Comparison of ENCODE assay signal across 24 mouse cellular contexts in the genomic region with DNA sequence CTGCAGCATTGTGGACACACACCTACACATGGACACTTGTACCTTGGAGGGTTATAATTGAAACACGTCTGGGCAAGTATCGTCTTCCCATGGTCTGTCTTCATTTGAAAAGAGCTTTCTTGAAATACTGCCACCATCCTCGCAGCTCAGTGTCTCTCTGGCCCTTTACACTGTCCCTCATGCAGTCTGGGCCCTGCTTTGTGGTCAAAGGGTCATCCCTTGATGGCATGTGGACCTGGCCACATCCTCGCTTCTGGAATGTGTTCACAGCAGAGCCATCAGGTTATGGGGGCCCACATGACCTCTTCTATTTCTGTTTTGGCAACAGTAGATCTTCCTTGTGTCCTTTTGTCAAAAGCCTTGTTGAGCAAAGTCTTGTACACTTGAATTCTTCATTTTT.
"Had no signal": no experiment of that assay in that cellular context is flagged by ENCODE, and none has a peak within 500 bp of the region (broad histone marks: within the 10 kb centered on the region; RNA-seq: fewer than 3 reads in every experiment).

No protein-coding gene starts in this region.

- ATAC-seq: hindbrain, postnatal 0 days; intestine, embryonic 15.5 days; liver, embryonic 12.5 days had no signal

- H3K27ac ChIP-seq: heart, adult 2 months; hindbrain, embryonic 13.5 days; hindbrain, embryonic 15.5 days; hindbrain, postnatal 0 days; intestine, embryonic 15.5 days; kidney, embryonic 15.5 days; kidney, postnatal 0 days; limb, embryonic 13.5 days; limb, embryonic 15.5 days; liver, embryonic 12.5 days; liver, embryonic 14.5 days had no signal

- DNase-seq: gastrocnemius, postnatal 14 days; gastrocnemius, postnatal 36 days; heart, adult 2 months; heart, postnatal 14 days; heart, postnatal 36 days; kidney, adult 11 months; kidney, adult 2 months; kidney, adult 9 months; kidney, postnatal 14 days; kidney, postnatal 36 days; layer of hippocampus, adult 9-11 months; layer of hippocampus, postnatal 36 days; left cerebral cortex, postnatal 4 days had no signal

- H3K4me2 ChIP-seq: heart, embryonic 12.5 days; hindbrain, embryonic 13.5 days; hindbrain, embryonic 15.5 days; intestine, embryonic 15.5 days; kidney, embryonic 15.5 days; limb, embryonic 13.5 days; limb, embryonic 15.5 days; liver, embryonic 12.5 days had no signal

- H3K36me3 ChIP-seq: heart, embryonic 12.5 days; hindbrain, embryonic 13.5 days; hindbrain, embryonic 15.5 days; intestine, embryonic 15.5 days; kidney, embryonic 15.5 days; limb, embryonic 13.5 days; limb, embryonic 15.5 days; liver, embryonic 12.5 days had no signal

- H3K4me1 ChIP-seq: heart, embryonic 12.5 days; hindbrain, embryonic 13.5 days; hindbrain, embryonic 15.5 days; intestine, embryonic 15.5 days; kidney, embryonic 15.5 days; limb, embryonic 15.5 days; liver, embryonic 12.5 days had no signal

- H3K4me3 ChIP-seq: heart, adult 2 months; heart, embryonic 12.5 days; hindbrain, embryonic 13.5 days; hindbrain, embryonic 15.5 days; intestine, embryonic 15.5 days; kidney, embryonic 15.5 days; limb, embryonic 13.5 days; limb, embryonic 15.5 days; liver, embryonic 12.5 days had no signal

- H3K9ac ChIP-seq: heart, embryonic 12.5 days; hindbrain, embryonic 13.5 days; hindbrain, embryonic 15.5 days; intestine, embryonic 15.5 days; kidney, embryonic 15.5 days; limb, embryonic 13.5 days; limb, embryonic 15.5 days; liver, embryonic 12.5 days; liver, embryonic 14.5 days had no signal

- H3K27me3 ChIP-seq: heart, embryonic 12.5 days; hindbrain, embryonic 13.5 days; hindbrain, embryonic 15.5 days; intestine, embryonic 15.5 days; kidney, embryonic 15.5 days; limb, embryonic 13.5 days; limb, embryonic 15.5 days; liver, embryonic 12.5 days had no signal

- H3K9me3 ChIP-seq: hindbrain, embryonic 13.5 days; hindbrain, embryonic 15.5 days; intestine, embryonic 15.5 days; kidney, embryonic 15.5 days; limb, embryonic 13.5 days; limb, embryonic 15.5 days had no signal
